Mouse (Mus musculus): Measurements from ENCODE around the gene Zbtb34.

The Zbtb34 gene

GRCm38 (mm10) chr2:33446796-33447195 lies 15.7 kb upstream of the Zbtb34 start:
- no peak for DNase-seq (ENCODE audit: low read depth, low spot score)

GRCm38 (mm10) chr2:33445741-33446140 lies 14.6 kb upstream of the Zbtb34 start:
- DNase-seq (ENCODE audit: low read depth, low spot score), result no peak

GRCm38 (mm10) chr2:33444862-33445261 lies 13.7 kb upstream of the Zbtb34 start:
- DNase-seq (ENCODE audit: low read depth, low spot score), result no peak

GRCm38 (mm10) chr2:33444358-33444757 lies 13.2 kb upstream of the Zbtb34 start:
- no peak for DNase-seq (ENCODE audit: low read depth, low spot score)

- no peak for DNase-seq (ENCODE audit: low read depth, low spot score)
Measured at GRCm38 (mm10) chr2:33442701-33443100, 11.6 kb upstream of the Zbtb34 start.

- DNase-seq (ENCODE audit: low read depth, low spot score), result no peak
Measured at GRCm38 (mm10) chr2:33440893-33441292, 9.8 kb upstream of the Zbtb34 start.

GRCm38 (mm10) chr2:33439980-33440670 lies 9.0 kb upstream of the Zbtb34 start:
- no peak for DNase-seq (ENCODE audit: low read depth, low spot score)

- no peak for DNase-seq (ENCODE audit: low read depth, low spot score)
Measured at GRCm38 (mm10) chr2:33439471-33439881, 8.4 kb upstream of the Zbtb34 start.

GRCm38 (mm10) chr2:33438377-33438776 lies 7.3 kb upstream of the Zbtb34 start:
- no peak for DNase-seq (ENCODE audit: low read depth, low spot score)

GRCm38 (mm10) chr2:33437184-33437583 lies 6.1 kb upstream of the Zbtb34 start:
- DNase-seq (ENCODE audit: low read depth, low spot score), result no peak

GRCm38 (mm10) chr2:33436035-33436580 lies 5.0 kb upstream of the Zbtb34 start:
- no peak for DNase-seq (ENCODE audit: low read depth, low spot score)

GRCm38 (mm10) chr2:33435036-33435650 lies 4.0 kb upstream of the Zbtb34 start:
- DNase-seq (ENCODE audit: low read depth, low spot score), result no peak

- peak; percentile 37 for DNase-seq (ENCODE audit: low read depth, low spot score)
Measured at GRCm38 (mm10) chr2:33432877-33433276, 1.8 kb upstream of the Zbtb34 start.

- no peak for DNase-seq (ENCODE audit: low read depth, low spot score)
Measured at GRCm38 (mm10) chr2:33430081-33430770, 898 bp downstream of the Zbtb34 start.

- no peak for DNase-seq (ENCODE audit: low read depth, low spot score)
Measured at GRCm38 (mm10) chr2:33429339-33429738, 1.8 kb downstream of the Zbtb34 start.

GRCm38 (mm10) chr2:33426640-33427398 lies 4.3 kb downstream of the Zbtb34 start:
- no peak for DNase-seq (ENCODE audit: low read depth, low spot score)

- DNase-seq (ENCODE audit: low read depth, low spot score), result no peak
Measured at GRCm38 (mm10) chr2:33417454-33417853, 13.7 kb downstream of the Zbtb34 start.

GRCm38 (mm10) chr2:33414019-33414418 lies 17.1 kb downstream of the Zbtb34 start:
- DNase-seq (ENCODE audit: low read depth, low spot score), result no peak

- DNase-seq (ENCODE audit: low read depth, low spot score), result no peak
Measured at GRCm38 (mm10) chr2:33412111-33412510, 19.0 kb downstream of the Zbtb34 start.

- no peak for DNase-seq (ENCODE audit: low read depth, low spot score)
Measured at GRCm38 (mm10) chr2:33403511-33404003, 27.6 kb downstream of the Zbtb34 start.

GRCm38 (mm10) chr2:33402638-33403037 lies 28.5 kb downstream of the Zbtb34 start:
- DNase-seq (ENCODE audit: low read depth, low spot score), result no peak

GRCm38 (mm10) chr2:33402236-33402635 lies 28.9 kb downstream of the Zbtb34 start:
- DNase-seq (ENCODE audit: low read depth, low spot score), result peak; percentile 40

Data from retina, adult 2 months (tissue).